10 mouse cellular contexts compared by ENCODE assay signal in the genomic region with DNA sequence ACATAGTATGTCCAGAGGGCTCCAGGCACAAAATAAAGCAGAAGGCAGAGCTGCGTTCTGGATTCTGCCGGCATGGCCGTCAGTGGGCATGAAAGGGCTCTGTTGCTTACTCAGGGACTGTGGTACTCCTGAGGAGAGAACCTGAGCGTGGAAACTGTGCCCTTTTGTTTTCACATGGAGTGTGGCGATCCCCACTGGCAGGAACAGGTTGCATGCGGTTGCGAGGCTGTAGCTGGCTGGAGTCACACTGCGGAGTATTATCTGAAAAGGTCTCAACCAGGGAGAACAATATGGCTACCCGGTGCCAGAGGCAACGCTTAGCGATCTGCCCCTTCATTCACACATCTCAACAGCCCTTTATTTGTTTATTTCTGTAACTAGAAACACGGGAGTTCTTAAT.
DNase-seq lines count a peak whose midpoint lies in the region; ATAC-seq lines count a peak whose summit lies in the region.
"Had no signal": no experiment of that assay in that cellular context is flagged by ENCODE, and none has a peak within 500 bp of the region (broad histone marks: within the 10 kb centered on the region; RNA-seq: fewer than 3 reads in every experiment).

No protein-coding gene starts in this region.

- no peak overlapping the region for H3K4me2 ChIP-seq in forebrain, embryonic 15.5 days (replicated peaks)
- no peak overlapping the region for H3K4me2 ChIP-seq in forebrain, embryonic 11.5 days (ENCODE audit: low read depth, low read length, severe bottlenecking)
- H3K4me2 ChIP-seq in midbrain, embryonic 12.5 days (replicated peaks), result no peak overlapping the region

- no peak for ATAC-seq in forebrain, embryonic 15.5 days (replicated peaks)
- ATAC-seq in forebrain, embryonic 11.5 days (replicated peaks; ENCODE audit: low FRiP score), result no peak
- no peak for ATAC-seq in midbrain, embryonic 12.5 days (ENCODE audit: low FRiP score, low read depth)

- intact Hi-C loops in left cerebral cortex, postnatal 4 days (cut with DNase I), result no loop called here
- intact Hi-C loops in left cerebral cortex, postnatal 36 days (cut with DNase I), result no loop called here

- WGBS in forebrain, embryonic 15.5 days, result 53% methylated on average over 12 of the region's 12 CpGs
- WGBS in forebrain, embryonic 11.5 days, result 81% methylated on average over 12 of the region's 12 CpGs
- WGBS in midbrain, embryonic 12.5 days, result 77% methylated on average over 12 of the region's 12 CpGs

- peak overlapping the region; percentile 19; the same call in 1 of the 2 replicates for H3K27ac ChIP-seq in forebrain, embryonic 15.5 days (replicated peaks)
- no peak overlapping the region for H3K27ac ChIP-seq in forebrain, embryonic 11.5 days (ENCODE audit: low read depth, low read length)
- H3K27ac ChIP-seq in midbrain, embryonic 12.5 days (replicated peaks), result peak overlapping the region; percentile 54

- no peaks in the 10 kb centered on the region for H3K9me3 ChIP-seq in forebrain, embryonic 15.5 days
- H3K9me3 ChIP-seq in forebrain, embryonic 11.5 days (ENCODE audit: control insufficient read depth, low read length), result no peaks in the 10 kb centered on the region
- peaks cover 3% of the 10 kb centered on the region; the same call in 1 of the 2 replicates for H3K9me3 ChIP-seq in midbrain, embryonic 12.5 days

- H3K9ac ChIP-seq in forebrain, embryonic 15.5 days (replicated peaks), result no peak overlapping the region
- H3K9ac ChIP-seq in forebrain, embryonic 11.5 days (ENCODE audit: low read length), result no peak overlapping the region
- H3K9ac ChIP-seq in midbrain, embryonic 12.5 days (replicated peaks), result no peak overlapping the region

- H3K27me3 ChIP-seq in forebrain, embryonic 15.5 days, result no peaks in the 10 kb centered on the region
- no peaks in the 10 kb centered on the region for H3K27me3 ChIP-seq in forebrain, embryonic 11.5 days (ENCODE audit: control insufficient read depth, insufficient read depth, low read length)
- H3K27me3 ChIP-seq in midbrain, embryonic 12.5 days, result no peaks in the 10 kb centered on the region

- H3K36me3 ChIP-seq in forebrain, embryonic 15.5 days, result no peaks in the 10 kb centered on the region
- no peaks in the 10 kb centered on the region for H3K36me3 ChIP-seq in forebrain, embryonic 11.5 days (ENCODE audit: control insufficient read depth, insufficient read depth, low read length)
- H3K36me3 ChIP-seq in midbrain, embryonic 12.5 days, result no peaks in the 10 kb centered on the region

- no peak for DNase-seq in forebrain, embryonic 11.5 days (ENCODE audit: low spot score)
- DNase-seq in left cerebral cortex, postnatal 4 days, result peak; percentile 23
- DNase-seq in left cerebral cortex, postnatal 36 days (ENCODE audit: low spot score in 2 of 2), result no peak
- peak; percentile 70 for DNase-seq in cerebellum, adult 9-11 months
- DNase-seq in MN1 (ENCODE audit: low spot score), result no peak
- DNase-seq in adrenal gland, adult 8-10 months, result no peak
- DNase-seq: gastrocnemius, postnatal 10 days; thymus, adult 2 months had no signal

- H3K4me1 ChIP-seq in forebrain, embryonic 15.5 days, result peaks cover 34% of the 10 kb centered on the region
- peaks cover 20% of the 10 kb centered on the region for H3K4me1 ChIP-seq in forebrain, embryonic 11.5 days (replicated peaks; ENCODE audit: control insufficient read depth, insufficient read depth, low read length)
- H3K4me1 ChIP-seq in midbrain, embryonic 12.5 days, result peaks cover 42% of the 10 kb centered on the region

- H3K4me3 ChIP-seq in forebrain, embryonic 15.5 days, result no peak overlapping the region
- no peak overlapping the region for H3K4me3 ChIP-seq in forebrain, embryonic 11.5 days (ENCODE audit: low read depth, low read length)
- H3K4me3 ChIP-seq in midbrain, embryonic 12.5 days, result no peak overlapping the region

Comparison
In these comparisons a context has a peak if more than half of its experiments do, and no peak if none do; other contexts are left out.
1. DNase-seq: peak in left cerebral cortex, postnatal 4 days (single experiment) and cerebellum, adult 9-11 months (single experiment); none in forebrain, embryonic 11.5 days (single experiment), left cerebral cortex, postnatal 36 days (0 of 2), MN1 (single experiment) and adrenal gland, adult 8-10 months (single experiment).